Mouse (Mus musculus) heart, adult 11 months (tissue): Measurements from ENCODE around the gene Wdhd1.

Experiments
- DNase-seq: peaks from one replicate; pipeline ENCODE4 v3.0.0; 2022

Gene Wdhd1

DNA sequence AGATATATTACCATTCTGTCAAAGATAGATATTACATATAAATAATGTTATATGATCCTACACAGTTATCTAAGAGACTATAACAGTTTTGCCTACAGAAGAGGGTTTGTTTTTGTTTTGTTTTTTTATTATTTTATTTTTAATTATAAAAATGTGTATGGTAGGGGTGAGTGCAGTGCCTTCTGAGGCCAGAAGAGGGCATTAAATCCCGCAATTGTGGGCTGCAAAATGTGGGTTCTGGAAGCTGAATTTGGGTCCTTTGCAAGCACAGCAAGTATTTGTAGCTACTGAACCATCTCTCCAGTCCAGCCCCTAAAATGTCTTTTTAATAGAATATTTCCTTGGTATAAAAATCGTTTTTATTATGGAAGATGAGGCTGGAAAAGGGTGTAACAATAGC lies 2.4 kb upstream of the Wdhd1 start:
- peak; percentile 54 for DNase-seq

DNA sequence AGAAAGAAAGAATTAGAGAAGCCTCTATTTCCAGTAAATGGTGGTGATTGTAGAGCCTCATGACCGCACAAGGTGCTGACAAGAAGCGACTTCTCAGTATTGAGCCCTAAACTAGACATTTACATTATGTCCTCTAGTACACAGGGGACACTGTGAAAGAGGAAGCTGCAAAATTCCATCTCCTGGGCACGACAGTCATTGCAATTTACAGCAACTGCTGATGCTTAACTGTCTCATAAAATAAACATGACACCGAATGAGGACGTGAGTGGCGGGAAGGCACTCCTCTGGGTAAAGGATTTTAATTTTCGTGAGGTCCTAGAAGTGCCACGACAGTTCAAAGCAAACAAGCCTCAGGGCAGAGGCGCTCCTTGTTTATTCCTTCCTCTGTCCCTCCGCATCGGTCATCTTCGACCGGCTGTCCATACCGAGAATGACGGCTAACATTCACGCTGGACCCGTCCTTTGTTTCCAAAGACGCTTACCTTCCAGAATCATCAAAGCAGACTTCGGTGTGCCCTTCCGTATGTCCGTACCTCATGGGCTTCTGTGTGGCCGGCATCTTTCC lies 537 bp downstream of the Wdhd1 start:
- peak; percentile 87 for DNase-seq

DNA sequence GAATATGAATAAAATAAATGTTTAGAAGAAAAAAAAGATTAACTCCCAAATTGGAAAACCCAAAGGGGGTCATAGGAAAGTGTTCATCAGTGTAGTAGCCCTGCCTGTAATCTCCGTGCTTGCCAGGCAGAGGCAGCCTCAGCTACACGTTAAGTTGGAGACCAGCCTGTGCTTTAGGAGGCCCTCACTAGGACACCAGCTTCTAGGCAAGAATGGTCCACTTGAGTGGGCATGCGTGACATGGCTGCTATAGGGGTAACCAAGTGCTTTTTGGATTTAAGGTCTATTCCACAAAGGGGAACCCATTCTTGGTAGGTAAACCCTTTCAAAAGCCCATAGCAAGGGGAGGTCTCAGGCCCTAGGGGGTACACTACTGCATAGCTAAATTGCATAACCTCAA lies 1.2 kb downstream of the Wdhd1 start:
- DNase-seq, result peak; percentile 86

GRCm38 (mm10) chr14:47273751-47274150 lies 2.9 kb downstream of the Wdhd1 start:
- DNase-seq, result peak; percentile 46

GRCm38 (mm10) chr14:47269706-47270105 lies 7.0 kb downstream of the Wdhd1 start:
- DNase-seq, result peak; percentile 52

DNA sequence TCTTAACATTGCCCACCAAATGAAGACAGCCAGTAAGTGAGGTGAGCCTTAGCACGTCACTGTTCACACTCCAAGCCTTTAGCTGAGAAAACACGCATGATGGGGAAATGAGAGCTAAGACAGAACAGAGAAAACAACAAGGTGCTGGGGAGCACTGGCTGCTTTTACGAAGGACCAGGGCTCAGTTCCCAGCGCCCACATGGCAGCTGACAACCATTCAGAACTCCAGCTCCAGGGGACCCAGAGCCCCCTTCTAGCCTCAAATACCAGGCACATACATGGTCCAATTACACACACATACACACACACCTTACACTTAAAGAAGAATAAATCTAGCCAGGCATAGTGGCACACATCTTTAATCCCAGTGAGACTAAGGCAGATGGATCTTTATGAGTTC lies 7.6 kb downstream of the Wdhd1 start:
- peak; percentile 83 for DNase-seq

- peak; percentile 64 for DNase-seq
These were observed 10.8 kb downstream of the Wdhd1 start for GRCm38 (mm10) chr14:47265829-47266228.

DNA sequence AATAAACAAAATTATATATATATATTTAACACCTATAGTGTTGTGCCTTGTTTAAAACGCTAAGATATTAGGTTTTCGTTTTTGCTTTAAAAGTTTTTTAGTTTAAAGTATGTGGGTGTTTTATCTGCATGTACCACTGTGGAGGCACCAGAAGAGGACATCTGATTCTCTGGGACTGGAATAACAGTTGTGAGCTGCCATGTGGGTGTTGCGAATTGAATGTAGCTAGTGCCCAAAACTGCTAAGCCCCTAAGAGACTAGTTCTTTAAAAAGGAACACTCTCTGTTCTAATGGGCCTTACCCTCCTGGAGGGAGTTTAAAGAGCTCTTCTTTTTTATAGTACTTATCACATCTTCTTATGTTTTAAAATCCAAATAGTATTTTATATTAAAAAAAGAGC lies 11.8 kb downstream of the Wdhd1 start:
- no peak for DNase-seq

GRCm38 (mm10) chr14:47249839-47250238 lies 26.8 kb downstream of the Wdhd1 start:
- DNase-seq, result peak; percentile 58

- DNase-seq, result peak; percentile 75
These were observed 33.9 kb downstream of the Wdhd1 start for GRCm38 (mm10) chr14:47242753-47243152.

GRCm38 (mm10) chr14:47241046-47241445 lies 35.6 kb downstream of the Wdhd1 start:
- DNase-seq, result peak; percentile 68

DNA sequence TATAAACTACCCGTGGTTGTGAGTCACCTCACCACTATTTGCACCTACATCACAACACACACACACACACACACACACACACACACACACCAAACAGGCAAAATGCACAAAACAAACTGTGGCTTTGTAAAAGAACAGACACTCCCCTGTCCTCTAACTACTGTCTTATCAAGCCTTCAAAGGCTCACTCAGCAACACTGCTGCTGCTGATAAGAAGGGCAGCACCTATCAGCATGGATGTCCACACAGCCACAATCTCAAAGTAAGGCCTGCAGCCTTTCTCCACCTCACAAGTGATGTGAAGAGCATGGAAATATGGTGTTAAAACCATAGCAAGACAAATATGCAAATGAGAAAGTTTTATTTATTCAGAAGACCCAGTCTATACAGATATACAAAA lies 36.1 kb downstream of the Wdhd1 start:
- DNase-seq, result peak; percentile 37

GRCm38 (mm10) chr14:47237286-47237685 lies 39.4 kb downstream of the Wdhd1 start:
- DNase-seq, result no peak

DNA sequence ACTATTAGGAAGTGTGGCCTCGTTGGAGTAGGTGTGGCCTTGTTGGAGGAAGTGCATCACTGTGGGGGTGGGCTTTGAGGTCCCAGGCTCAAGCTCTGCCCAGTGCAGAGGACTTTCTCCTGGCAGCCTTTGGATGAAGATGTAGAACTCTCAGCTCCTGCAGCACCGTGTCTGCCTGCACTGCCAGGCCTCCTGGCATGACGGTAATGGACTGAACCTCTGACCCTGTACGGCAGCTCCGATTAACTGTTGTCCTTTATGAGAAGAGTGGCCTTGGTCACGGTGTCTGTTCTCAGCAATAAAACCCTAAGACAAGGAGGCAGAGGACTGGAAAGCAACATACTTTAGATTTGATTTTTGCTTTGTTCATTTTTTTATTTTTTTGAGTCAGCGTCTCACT lies 40.2 kb downstream of the Wdhd1 start:
- peak; percentile 72 for DNase-seq

DNA sequence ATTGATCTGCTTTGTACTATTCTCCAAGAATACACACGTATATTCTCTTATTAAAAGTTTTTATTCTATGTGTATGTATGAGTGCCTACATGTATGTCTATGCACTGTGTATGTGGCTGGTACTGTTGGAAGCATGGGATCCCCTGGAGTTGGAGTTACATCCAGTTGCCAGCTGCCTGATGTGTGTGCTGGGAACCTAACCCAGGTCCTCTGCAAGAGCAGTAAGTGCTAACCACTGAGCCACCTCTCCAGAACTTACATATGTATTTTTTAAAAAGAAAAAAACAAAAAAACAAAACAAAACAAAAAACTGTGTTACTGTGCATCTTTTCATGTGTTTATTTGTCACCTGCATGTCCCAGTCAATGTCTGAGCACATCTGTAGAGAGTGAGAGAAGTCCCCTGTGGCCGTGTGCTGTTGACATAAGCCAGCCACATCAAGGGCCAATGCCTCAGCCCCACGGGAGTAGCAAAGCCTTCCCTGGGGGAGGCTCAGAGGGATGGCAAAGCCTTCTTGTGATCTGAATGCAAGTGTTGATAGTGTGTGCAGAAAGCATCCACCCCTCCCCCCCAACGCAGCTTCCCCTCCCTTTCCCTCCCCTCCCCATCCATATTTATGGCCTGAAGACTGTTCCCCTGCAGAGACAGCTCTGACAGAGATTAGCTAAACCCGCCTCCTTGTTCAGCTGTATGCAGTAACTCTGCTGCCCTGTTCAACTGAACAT lies 42.0 kb downstream of the Wdhd1 start:
- peak; percentile 81 for DNase-seq

GRCm38 (mm10) chr14:47234032-47234431 lies 42.6 kb downstream of the Wdhd1 start:
- DNase-seq, result peak; percentile 15

DNA sequence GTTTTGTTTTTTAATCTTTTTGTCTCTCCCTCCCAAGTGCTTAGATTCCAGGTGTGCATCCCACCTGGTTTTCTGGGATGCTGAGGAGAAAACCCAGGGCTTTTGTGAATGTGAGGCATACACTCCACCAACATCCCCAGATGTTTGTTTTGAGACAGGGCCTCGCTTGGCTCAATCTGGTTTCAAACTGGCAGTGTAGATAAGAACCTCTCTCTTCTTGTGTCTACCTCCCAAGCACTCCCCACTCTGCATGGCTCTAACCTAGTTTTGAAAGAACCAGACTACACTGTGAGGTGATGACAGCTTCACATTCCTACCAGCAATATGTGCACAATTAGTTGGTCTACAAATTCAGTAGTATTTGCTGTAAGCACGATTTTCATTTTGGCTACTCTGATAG lies 43.1 kb downstream of the Wdhd1 start:
- peak; percentile 7 for DNase-seq

DNA sequence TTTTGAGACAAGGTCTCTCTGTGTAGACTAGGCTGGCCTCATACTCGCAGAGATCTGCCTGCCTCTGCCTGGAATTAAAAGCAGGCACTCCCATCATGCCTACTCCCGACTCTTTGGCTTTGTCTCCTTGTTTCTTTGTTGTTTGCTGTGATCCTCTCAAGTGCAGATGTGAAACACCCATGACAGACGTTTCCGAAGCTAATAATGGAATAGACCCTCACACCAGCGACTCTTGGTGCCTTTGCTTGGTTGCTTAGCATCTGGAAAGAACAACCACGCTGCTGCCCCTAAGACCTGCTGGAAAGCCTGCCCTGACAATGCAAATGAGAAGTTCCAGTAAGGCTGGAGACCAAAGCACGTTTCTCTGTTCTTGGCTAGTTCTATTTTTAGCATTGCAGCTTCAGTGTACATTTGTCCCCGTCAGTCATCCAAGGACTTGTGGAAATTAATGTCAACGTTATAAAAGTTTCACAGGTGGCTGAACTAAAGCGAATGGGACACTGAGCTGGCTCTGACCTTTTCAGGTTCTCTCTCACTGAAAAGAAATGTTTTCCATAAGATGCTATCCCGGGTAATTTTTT lies 46.8 kb downstream of the Wdhd1 start:
- DNase-seq, result peak; percentile 52

DNA sequence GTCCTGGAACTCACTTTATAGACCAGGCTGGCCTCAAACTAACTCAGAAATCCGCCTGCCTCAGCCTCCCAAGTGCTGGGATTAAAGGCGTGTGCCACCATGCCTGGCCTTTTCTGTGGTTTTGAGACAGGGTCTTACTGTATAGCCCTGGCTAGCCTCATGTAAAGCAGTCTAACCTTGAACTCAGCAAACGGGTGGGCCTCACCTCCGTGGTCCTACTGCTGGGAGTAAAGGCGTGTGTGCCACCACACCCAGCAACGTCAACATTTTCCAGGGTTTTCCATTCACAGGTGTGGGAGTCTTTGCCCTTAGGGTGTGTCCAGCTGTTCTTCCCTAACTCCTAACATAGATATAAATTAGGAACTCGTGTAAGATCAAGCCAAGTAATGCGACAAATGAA lies 50.7 kb downstream of the Wdhd1 start:
- DNase-seq, result peak; percentile 74

DNA sequence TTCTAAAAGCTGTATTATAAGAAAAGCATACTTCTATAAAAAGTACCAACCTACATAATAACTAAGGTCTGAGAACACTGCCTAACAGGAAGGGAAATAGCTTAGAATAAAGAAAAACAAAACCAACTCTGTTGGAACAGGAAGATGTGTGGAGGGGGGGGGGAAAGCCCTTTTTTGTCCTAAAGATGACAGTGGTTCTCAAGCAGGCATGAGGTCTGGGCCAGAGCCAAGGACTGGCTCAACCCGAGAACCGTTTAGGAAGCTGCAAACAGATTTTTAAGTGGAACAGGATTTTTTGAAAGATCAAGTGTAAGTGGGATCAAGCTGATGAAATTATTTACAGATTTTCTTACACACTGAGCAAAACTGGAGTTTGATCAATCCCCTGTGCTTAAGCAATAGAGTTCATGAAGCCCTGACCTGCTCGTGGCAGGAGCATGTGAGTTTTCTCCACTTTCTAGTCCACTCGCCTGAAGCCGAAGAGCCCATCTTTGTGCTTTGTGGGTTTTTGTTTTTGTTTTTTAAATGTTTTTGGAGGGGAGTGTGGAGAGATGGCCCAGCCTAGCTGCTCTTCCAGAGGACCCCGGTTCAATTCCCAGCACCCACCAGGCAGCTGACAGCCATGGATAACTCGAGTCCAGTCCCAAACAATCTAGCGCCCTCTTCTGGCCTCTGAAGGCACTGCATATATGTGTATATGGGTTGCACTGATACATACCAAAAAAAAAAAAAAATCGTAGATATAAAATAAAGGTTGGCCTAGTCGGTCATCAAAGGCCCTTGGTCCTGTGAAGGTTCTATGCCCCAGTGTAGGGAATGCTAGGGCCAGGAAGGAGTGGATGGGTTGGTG lies 52.0 kb downstream of the Wdhd1 start:
- DNase-seq, result peak; percentile 63

DNA sequence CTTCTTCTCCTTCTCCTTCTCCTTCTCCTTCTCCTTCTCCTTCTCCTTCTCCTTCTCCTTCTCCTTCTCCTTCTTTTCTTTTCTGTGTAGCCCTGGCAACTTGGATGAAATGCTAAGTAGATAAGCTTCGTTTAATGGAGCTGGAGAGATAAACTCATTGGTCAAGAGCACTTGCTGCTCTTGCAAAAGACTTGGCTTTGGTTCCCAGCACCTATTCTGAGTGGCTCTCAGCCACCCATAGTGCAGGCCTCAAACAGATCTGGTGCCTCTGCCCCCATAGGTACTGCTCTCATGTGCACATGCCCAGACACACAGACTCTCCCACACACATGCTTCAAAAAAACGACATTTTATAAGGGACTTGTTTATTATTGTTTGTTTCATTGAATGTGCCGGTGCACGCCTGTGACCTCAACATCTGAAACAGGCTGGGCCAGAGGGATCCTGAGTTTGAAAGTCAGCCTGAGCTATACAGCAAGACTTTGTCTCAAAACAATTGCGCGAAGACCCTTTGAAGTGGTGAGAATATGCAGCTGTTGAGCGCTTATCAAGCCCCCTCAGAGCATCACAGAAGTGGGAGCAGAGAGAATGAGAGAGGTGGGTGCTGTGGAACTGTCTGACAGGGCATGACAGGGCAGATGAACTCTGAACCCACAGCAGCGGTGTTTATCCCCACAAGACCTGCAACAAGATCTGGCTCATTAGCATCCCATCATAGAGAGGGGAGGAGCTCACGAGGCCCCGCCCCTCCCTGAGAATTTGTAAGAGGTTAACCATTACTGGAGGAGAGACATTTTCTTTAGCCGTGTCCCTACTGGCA lies 53.8 kb downstream of the Wdhd1 start:
- DNase-seq, result peak; percentile 54

DNA sequence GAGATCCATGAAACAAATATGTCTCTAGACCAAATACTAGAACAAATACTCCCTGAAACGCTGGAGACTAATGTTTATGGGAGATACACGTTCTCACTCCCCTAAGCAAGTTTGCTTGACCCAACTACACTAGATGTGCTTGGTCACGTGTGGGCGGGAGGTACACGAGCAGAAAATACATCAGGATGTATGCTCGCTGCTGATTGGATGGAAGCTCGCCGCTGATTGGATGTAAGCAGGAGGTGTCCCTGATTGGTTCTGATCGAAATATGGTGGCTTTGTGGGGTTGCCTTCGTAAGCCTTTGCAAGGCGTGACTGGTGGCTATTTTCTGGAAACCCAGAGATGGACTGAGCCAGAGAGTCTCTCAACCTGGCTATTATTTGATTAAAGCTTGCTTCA lies 55.1 kb downstream of the Wdhd1 start:
- peak; percentile 83 for DNase-seq
